Mouse (Mus musculus): Measurements from ENCODE around the gene Dhx9. TPM values are rescaled to one million over a fixed set of nuclear protein-coding genes. Genes with fewer than 3 reads are reported as not detected.
"Not testable (repeated sequence)": the region's sequence is repeated elsewhere in the genome, so short reads cannot be mapped to it uniquely, and the experiment has no call there.

Gene Dhx9
- total RNA-seq (2017): 124 and 138 TPM in 2 replicates

GRCm38 (mm10) chr1:153487500-153487879 is at the start of gene Dhx9:
Gene Dhx9, minus strand, starts transcription at chr1:153487660.
- ATAC-seq (ENCODE audit: extremely low read depth, insufficient number of reproducible peaks, low FRiP score, poor library complexity, severe bottlenecking): peak; percentile 81

- no peak for ATAC-seq (ENCODE audit: extremely low read depth, insufficient number of reproducible peaks, low FRiP score, poor library complexity, severe bottlenecking)
Observed at GRCm38 (mm10) chr1:153535611-153536010, 48.2 kb upstream of the Dhx9 start.

- ATAC-seq (ENCODE audit: extremely low read depth, insufficient number of reproducible peaks, low FRiP score, poor library complexity, severe bottlenecking): not testable (repeated sequence)
Observed at GRCm38 (mm10) chr1:153532896-153533295, 45.4 kb upstream of the Dhx9 start.

GRCm38 (mm10) chr1:153532234-153532841 is 44.9 kb upstream of the Dhx9 start:
- ATAC-seq (ENCODE audit: extremely low read depth, insufficient number of reproducible peaks, low FRiP score, poor library complexity, severe bottlenecking): 0 out of 2 replicates have a peak, but pooled peaks have one; percentile 23

GRCm38 (mm10) chr1:153531677-153532233 is 44.3 kb upstream of the Dhx9 start:
- no peak for ATAC-seq (ENCODE audit: extremely low read depth, insufficient number of reproducible peaks, low FRiP score, poor library complexity, severe bottlenecking)

GRCm38 (mm10) chr1:153522116-153522515 is 34.7 kb upstream of the Dhx9 start:
- no peak for ATAC-seq (ENCODE audit: extremely low read depth, insufficient number of reproducible peaks, low FRiP score, poor library complexity, severe bottlenecking)

- no peak for ATAC-seq (ENCODE audit: extremely low read depth, insufficient number of reproducible peaks, low FRiP score, poor library complexity, severe bottlenecking)
Observed at GRCm38 (mm10) chr1:153515368-153515767, 27.9 kb upstream of the Dhx9 start.

- no peak for ATAC-seq (ENCODE audit: extremely low read depth, insufficient number of reproducible peaks, low FRiP score, poor library complexity, severe bottlenecking)
Observed at GRCm38 (mm10) chr1:153510330-153511009, 23.0 kb upstream of the Dhx9 start.

GRCm38 (mm10) chr1:153509569-153509968 is 22.1 kb upstream of the Dhx9 start:
- not testable (repeated sequence) for ATAC-seq (ENCODE audit: extremely low read depth, insufficient number of reproducible peaks, low FRiP score, poor library complexity, severe bottlenecking)

- no peak for ATAC-seq (ENCODE audit: extremely low read depth, insufficient number of reproducible peaks, low FRiP score, poor library complexity, severe bottlenecking)
Observed at GRCm38 (mm10) chr1:153509012-153509411, 21.6 kb upstream of the Dhx9 start.

GRCm38 (mm10) chr1:153506266-153506665 is 18.8 kb upstream of the Dhx9 start:
- no peak for ATAC-seq (ENCODE audit: extremely low read depth, insufficient number of reproducible peaks, low FRiP score, poor library complexity, severe bottlenecking)

- no peak for ATAC-seq (ENCODE audit: extremely low read depth, insufficient number of reproducible peaks, low FRiP score, poor library complexity, severe bottlenecking)
Observed at GRCm38 (mm10) chr1:153501644-153502321, 14.3 kb upstream of the Dhx9 start.

GRCm38 (mm10) chr1:153500030-153500429 is 12.6 kb upstream of the Dhx9 start:
- ATAC-seq (ENCODE audit: extremely low read depth, insufficient number of reproducible peaks, low FRiP score, poor library complexity, severe bottlenecking): no peak

GRCm38 (mm10) chr1:153496030-153496429 is 8.6 kb upstream of the Dhx9 start:
- ATAC-seq (ENCODE audit: extremely low read depth, insufficient number of reproducible peaks, low FRiP score, poor library complexity, severe bottlenecking): no peak

- no peak for ATAC-seq (ENCODE audit: extremely low read depth, insufficient number of reproducible peaks, low FRiP score, poor library complexity, severe bottlenecking)
Observed at GRCm38 (mm10) chr1:153493931-153494330, 6.5 kb upstream of the Dhx9 start.

- ATAC-seq (ENCODE audit: extremely low read depth, insufficient number of reproducible peaks, low FRiP score, poor library complexity, severe bottlenecking): no peak
Observed at GRCm38 (mm10) chr1:153493338-153493737, 5.9 kb upstream of the Dhx9 start.

- ATAC-seq (ENCODE audit: extremely low read depth, insufficient number of reproducible peaks, low FRiP score, poor library complexity, severe bottlenecking): no peak; the same call in 1 of the 2 replicates
Observed at GRCm38 (mm10) chr1:153491822-153492221, 4.4 kb upstream of the Dhx9 start.

- ATAC-seq (ENCODE audit: extremely low read depth, insufficient number of reproducible peaks, low FRiP score, poor library complexity, severe bottlenecking): no peak
Observed at GRCm38 (mm10) chr1:153491345-153491744, 3.9 kb upstream of the Dhx9 start.

- ATAC-seq (ENCODE audit: extremely low read depth, insufficient number of reproducible peaks, low FRiP score, poor library complexity, severe bottlenecking): no peak
Observed at GRCm38 (mm10) chr1:153489963-153490362, 2.5 kb upstream of the Dhx9 start.

GRCm38 (mm10) chr1:153489540-153489939 is 2.1 kb upstream of the Dhx9 start:
- no peak for ATAC-seq (ENCODE audit: extremely low read depth, insufficient number of reproducible peaks, low FRiP score, poor library complexity, severe bottlenecking)
